Mouse (Mus musculus) CH12.LX (cell line): ENCODE results near the gene P3h3. TPM values are rescaled to one million over a fixed set of nuclear protein-coding genes. Genes with fewer than 3 reads are reported as not detected.
A peak's percentile ranks its signal among the peaks of the same experiment; 100 is the strongest.

Experiments used
- DNase-seq: peaks from one replicate; pipeline ENCODE4 v3.0.0-alpha.2; 2013; ENCODE audit errors: extremely low read depth
- H3K27ac ChIP-seq: 2 replicates; pipeline ENCODE4 v1.5.1; 2012; ENCODE audit warnings: low read depth, mild to moderate bottlenecking, control low read depth, moderate library complexity; ENCODE audit not compliant: insufficient read depth
- H3K27me3 ChIP-seq: replicated peaks from 2 replicates; pipeline ENCODE3; 2012; ENCODE audit warnings: inconsistent platforms
- H3K36me3 ChIP-seq, 2 experiments: replicated peaks in 1 of 2; 2 replicates each; pipeline versions ENCODE3 to v1.6.1; 2012; ENCODE audit warnings: inconsistent platforms in 1 of 2, low read length in 1 of 2, mild to moderate bottlenecking in 1 of 2, mixed read lengths in 1 of 2, moderate library complexity in 1 of 2; ENCODE audit not compliant: control insufficient read depth in 1 of 2, insufficient read depth in 1 of 2
- H3K4me1 ChIP-seq, 2 experiments: 2 replicates each; pipeline ENCODE4 v1.6.1; 2012; ENCODE audit warnings: inconsistent platforms in 1 of 2, moderate library complexity in 1 of 2; ENCODE audit not compliant: insufficient read depth in 2 of 2, control insufficient read depth in 1 of 2
- H3K4me2 ChIP-seq: 2 replicates; pipeline ENCODE4 v1.6.1; 2012; ENCODE audit warnings: low read depth, mild to moderate bottlenecking, control low read depth; ENCODE audit not compliant: poor library complexity, insufficient read depth, severe bottlenecking
- H3K4me3 ChIP-seq, 3 experiments: fragments of 150-350 bp in 1 of 3; sonication (generic) in 1 of 3; replicated peaks in 1 of 3; 2 replicates each; pipeline versions ENCODE3 to v1.5.1; 2011 to 2012; ENCODE audit warnings: low read depth in 2 of 3, low read length in 2 of 3, mild to moderate bottlenecking in 2 of 3, moderate library complexity in 2 of 3, control low read depth in 1 of 3, improper control_type of control experiment in 1 of 3, inconsistent platforms in 1 of 3, mixed read lengths in 1 of 3; ENCODE audit not compliant: poor library complexity in 1 of 3
- H3K79me2 ChIP-seq: replicated peaks from 2 replicates; pipeline ENCODE4 v1.6.1; 2012; ENCODE audit warnings: mild to moderate bottlenecking, moderate library complexity; ENCODE audit not compliant: control insufficient read depth, poor library complexity, insufficient read depth, severe bottlenecking; ENCODE audit errors: extremely low read depth
- H3K9ac ChIP-seq: 2 replicates; pipeline ENCODE4 v1.6.1; 2012; ENCODE audit warnings: low read depth, mild to moderate bottlenecking, control low read depth, moderate library complexity; ENCODE audit not compliant: insufficient read depth
- H3K9me3 ChIP-seq: replicated peaks from 2 replicates; pipeline ENCODE3; 2012; ENCODE audit warnings: low read length, inconsistent platforms, mixed read lengths
- BHLHE40 ChIP-seq: IDR thresholded peaks from 2 replicates; pipeline ENCODE4 v1.6.1; 2011; ENCODE audit warnings: mild to moderate bottlenecking, low read depth, low read length, improper control_type of control experiment
- CHD1 ChIP-seq: IDR thresholded peaks from 2 replicates; pipeline ENCODE4 v1.6.1; 2012; ENCODE audit warnings: low read depth, low read length, improper control_type of control experiment, inconsistent platforms
- CTCF ChIP-seq, 2 experiments: IDR thresholded peaks in 1 of 2; conservative IDR thresholded peaks in 1 of 2; 2 replicates each; pipeline ENCODE4 v1.5.1; 2011 to 2012; ENCODE audit warnings: low read depth in 2 of 2, low read length in 2 of 2, improper control_type of control experiment in 1 of 2, inconsistent platforms in 1 of 2, mild to moderate bottlenecking in 1 of 2, moderate library complexity in 1 of 2
- EP300 ChIP-seq: IDR thresholded peaks from 2 replicates; pipeline ENCODE4 v1.6.1; 2011; ENCODE audit warnings: low read length, improper control_type of control experiment
- ETS1 ChIP-seq: conservative IDR thresholded peaks from 2 replicates; pipeline ENCODE4 v1.6.1; 2012; ENCODE audit warnings: low read depth, mild to moderate bottlenecking, inconsistent platforms, low read length, improper control_type of control experiment, moderate library complexity
- HCFC1 ChIP-seq: IDR thresholded peaks from 2 replicates; pipeline ENCODE4 v1.6.1; 2012; ENCODE audit warnings: low read depth, mild to moderate bottlenecking, inconsistent platforms, low read length, improper control_type of control experiment
- IRF4 ChIP-seq: IDR thresholded peaks from 2 replicates; pipeline ENCODE4 v1.6.1; 2014; ENCODE audit warnings: low read depth, mild to moderate bottlenecking, inconsistent platforms, low read length, improper control_type of control experiment
- JUND ChIP-seq: conservative IDR thresholded peaks from 2 replicates; pipeline ENCODE4 v1.6.1; 2011; ENCODE audit warnings: low read depth, low read length, improper control_type of control experiment
- MAFK ChIP-seq: IDR thresholded peaks from 2 replicates; pipeline ENCODE4 v1.6.1; 2011; ENCODE audit warnings: low read length, improper control_type of control experiment; ENCODE audit not compliant: insufficient replicate concordance
- MAX ChIP-seq: IDR thresholded peaks from 2 replicates; pipeline ENCODE4 v1.6.1; 2011; ENCODE audit warnings: low read length, improper control_type of control experiment
- MAZ ChIP-seq: IDR thresholded peaks from 2 replicates; pipeline ENCODE4 v1.6.1; 2012; ENCODE audit warnings: low read depth, mild to moderate bottlenecking, inconsistent platforms, low read length, improper control_type of control experiment, moderate library complexity
- MEF2A ChIP-seq: IDR thresholded peaks from 2 replicates; pipeline ENCODE4 v1.6.1; 2014; ENCODE audit warnings: low read depth, mild to moderate bottlenecking, inconsistent platforms, low read length, improper control_type of control experiment, borderline replicate concordance
- MYC ChIP-seq: IDR thresholded peaks from 2 replicates; pipeline ENCODE4 v1.6.1; 2011; ENCODE audit warnings: low read depth, mild to moderate bottlenecking, improper control_type of control experiment, low read length
- NELFE ChIP-seq: IDR thresholded peaks from 2 replicates; pipeline ENCODE4 v1.6.1; 2011; ENCODE audit warnings: low read depth, low read length, improper control_type of control experiment
- NRF1 ChIP-seq: IDR thresholded peaks from 2 replicates; pipeline ENCODE4 v1.6.1; 2014; ENCODE audit warnings: low read depth, mild to moderate bottlenecking, inconsistent platforms, low read length, improper control_type of control experiment, moderate library complexity
- PAX5 ChIP-seq: IDR thresholded peaks from 2 replicates; pipeline ENCODE4 v1.6.1; 2012; ENCODE audit warnings: low read length, inconsistent platforms, mixed read lengths
- POLR2A ChIP-seq: IDR thresholded peaks from 2 replicates; pipeline ENCODE4 v1.6.1; 2011; ENCODE audit warnings: low read depth, mild to moderate bottlenecking, improper control_type of control experiment, low read length
- RCOR1 ChIP-seq: conservative IDR thresholded peaks from 2 replicates; pipeline ENCODE4 v1.6.1; 2012; ENCODE audit warnings: low read depth, mild to moderate bottlenecking, inconsistent platforms, low read length, improper control_type of control experiment
- SIN3A ChIP-seq: IDR thresholded peaks from 2 replicates; pipeline ENCODE4 v1.6.1; 2012; ENCODE audit warnings: low read length, improper control_type of control experiment, inconsistent platforms
- SMC3 ChIP-seq: IDR thresholded peaks from 2 replicates; pipeline ENCODE4 v1.6.1; 2011; ENCODE audit warnings: low read depth, low read length, improper control_type of control experiment
- TBP ChIP-seq: conservative IDR thresholded peaks from 2 replicates; pipeline ENCODE4 v1.6.1; 2011; ENCODE audit warnings: low read depth, low read length, improper control_type of control experiment
- TCF12 ChIP-seq: IDR thresholded peaks from 2 replicates; pipeline ENCODE4 v1.6.1; 2014; ENCODE audit warnings: low read depth, mild to moderate bottlenecking, inconsistent platforms, low read length, improper control_type of control experiment
- UBTF ChIP-seq: IDR thresholded peaks from 2 replicates; pipeline ENCODE4 v1.6.1; 2012; ENCODE audit warnings: low read depth, mild to moderate bottlenecking, inconsistent platforms, low read length, improper control_type of control experiment, moderate library complexity
- USF2 ChIP-seq: conservative IDR thresholded peaks from 2 replicates; pipeline ENCODE4 v1.6.1; 2011; ENCODE audit warnings: low read depth, low read length, improper control_type of control experiment
- ZKSCAN1 ChIP-seq: IDR thresholded peaks from 2 replicates; pipeline ENCODE4 v1.6.1; 2012; ENCODE audit warnings: low read depth, inconsistent platforms, low read length, improper control_type of control experiment, borderline replicate concordance
- ZMIZ1 ChIP-seq: IDR thresholded peaks from 2 replicates; pipeline ENCODE4 v1.6.1; 2012; ENCODE audit warnings: low read depth, mild to moderate bottlenecking, inconsistent platforms, low read length, improper control_type of control experiment
- ZNF384 ChIP-seq: IDR thresholded peaks from 2 replicates; pipeline ENCODE4 v1.6.1; 2012; ENCODE audit warnings: low read depth, low read length, improper control_type of control experiment, inconsistent platforms
- dilution Hi-C: fragments of 300-500 bp; cut with MboI; formaldehyde crosslinking; loops from 2 replicates; pipeline ENCODE4 v1.14.3; 2020; ENCODE audit warnings: low sequenced_read_pairs; ENCODE audit not compliant: extremely low pct_unique_long_range_greater_than_20kb, extremely low pct_ligation_motif_present
- in situ Hi-C: fragments of 300-500 bp; cut with MboI; formaldehyde crosslinking; loops from 3 replicates; pipeline ENCODE4 v1.14.3; 2019; ENCODE audit warnings: low sequenced_read_pairs, low pct_ligation_motif_present, low pct_unique_long_range_greater_than_20kb, mixed read lengths
- polyA plus RNA-seq: library from polyadenylated mRNA; unstranded; fragments of >175 nt; gene quantifications from 2 replicates; pipeline ENCODE4 v1.2.1, GENCODE M21; 2012; ENCODE audit warnings: low read depth; ENCODE audit not compliant: insufficient read length
- total RNA-seq, 2 experiments: library from RNA; depleted of rRNA; stranded (reverse); fragments of 300-350 nt in 1 of 2; fragments of >200 nt in 1 of 2; gene quantifications; 2 replicates each; pipeline ENCODE4 v1.2.3; 2012 to 2014

Gene P3h3
- total and polyA plus RNA-seq, 3 experiments: 0.31 to 0.34 TPM; not detected in 1

DNA sequence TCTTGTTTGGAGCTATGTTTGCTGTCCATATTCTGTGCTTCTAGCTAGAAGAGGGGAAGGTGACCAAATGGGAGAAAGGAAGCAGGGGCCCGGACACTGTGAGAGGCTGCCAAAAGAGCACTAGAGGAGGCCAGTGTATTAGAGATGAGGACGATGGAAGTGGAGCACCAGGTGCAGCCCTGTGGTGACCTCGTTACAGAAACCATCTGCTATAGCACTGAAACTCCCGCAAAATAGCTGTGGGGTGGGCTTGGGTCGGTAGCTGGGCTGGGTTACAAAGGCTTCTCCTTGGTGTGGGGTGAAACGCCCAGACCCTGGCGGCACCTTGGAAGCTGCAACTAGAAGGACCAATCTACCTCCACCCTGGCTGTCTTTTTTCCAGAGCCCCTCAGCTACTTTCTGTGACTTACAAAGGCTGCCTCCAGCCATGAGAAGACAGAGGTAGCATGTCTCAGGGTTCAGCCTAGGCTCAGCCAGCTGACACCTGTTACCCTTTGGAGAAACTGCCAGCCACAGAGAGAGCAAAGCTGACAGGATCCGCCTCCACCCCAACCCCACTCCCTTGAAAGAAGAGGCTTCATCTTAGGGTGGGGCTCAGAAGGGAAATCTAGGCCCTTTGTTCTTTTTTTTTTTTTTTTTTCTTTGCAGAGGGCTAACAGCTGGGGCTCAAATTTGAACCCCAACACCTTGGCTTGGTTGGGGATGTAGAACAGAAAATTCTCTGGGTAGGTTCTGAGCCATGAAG lies 42.7 kb upstream of the P3h3 start (continued):
- TF ChIP-seq MAX (peak; percentile 52; the same call in 1 of the 2 replicates), ZKSCAN1 (no peak), NRF1 (no peak), UBTF (no peak), RCOR1 (0 out of 2 replicates have a peak, but pooled peaks have one; percentile 48), NELFE (no peak), MEF2A (no peak), MAFK (no peak), SIN3A (no peak), TBP (no peak), PAX5 (no peak), CHD1 (0 out of 2 replicates have a peak, but pooled peaks have one; percentile 27), MYC (0 out of 2 replicates have a peak, but pooled peaks have one; percentile 23), JUND (no peak)

DNA sequence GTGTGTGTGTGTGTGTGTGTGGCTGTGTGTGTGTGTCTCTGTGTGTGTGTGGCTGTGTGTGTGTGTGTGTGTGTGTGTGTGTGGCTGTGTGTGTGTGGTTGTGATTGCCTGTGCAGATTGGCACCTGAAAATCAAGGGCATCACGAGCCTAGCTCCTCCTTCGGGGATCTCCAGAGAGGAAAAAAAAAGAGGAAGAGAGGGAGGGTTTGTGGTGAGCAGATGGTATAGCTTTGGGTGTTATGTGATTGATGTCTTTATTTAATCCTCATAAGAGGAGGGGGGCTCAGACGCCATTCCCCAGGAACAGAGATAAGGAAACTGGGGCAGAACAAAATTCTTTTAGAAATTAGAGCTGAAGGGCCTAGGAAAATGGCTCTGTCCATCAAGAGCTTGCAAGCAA lies 40.8 kb upstream of the P3h3 start:
- peaks cover 26 to 86% of the 10 kb centered on the region in 2 experiments for H3K4me1 ChIP-seq
- H3K36me3 ChIP-seq: no peaks in the 10 kb centered on the region
- in situ Hi-C loops (no loop called here), dilution Hi-C loops (no loop called here)
- no peaks in the 10 kb centered on the region for H3K79me2 ChIP-seq
- H3K9me3 ChIP-seq: no peaks in the 10 kb centered on the region
- TF ChIP-seq BHLHE40: peak; percentile 72
- no peak for TF ChIP-seq PAX5
- no peak; the same call in 1 of the 2 replicates for TF ChIP-seq MAZ
- peak; percentile 40; the same call in 1 of the 2 replicates for TF ChIP-seq ETS1
- TF ChIP-seq POLR2A: no peak
- TF ChIP-seq EP300: peak; percentile 64
- TF ChIP-seq UBTF: no peak
- TF ChIP-seq SMC3: no peak
- TF ChIP-seq ZMIZ1: no peak
- no peak for TF ChIP-seq HCFC1
- 0 out of 2 replicates have a peak, but pooled peaks have one; percentile 22 for TF ChIP-seq MAX
- no peak for TF ChIP-seq USF2
- TF ChIP-seq ZNF384: peak; percentile 80
- no peak for TF ChIP-seq IRF4
- TF ChIP-seq MEF2A: no peak
- no peak for TF ChIP-seq TCF12
- TF ChIP-seq CTCF (conservative IDR thresholded peaks at IDR 0.05 in 1 of 2, IDR thresholded peaks at IDR 0.05 in 1 of 2; ENCODE audit: low read depth in 2 of 2, low read length in 2 of 2): no peak
- TF ChIP-seq CHD1: no peak
- H3K27me3 ChIP-seq: no peaks in the 10 kb centered on the region
- H3K4me3 ChIP-seq: no peak overlapping the region
- DNase-seq: peak; percentile 60
- no peak overlapping the region for H3K4me2 ChIP-seq
- no peak overlapping the region for H3K27ac ChIP-seq
- H3K9ac ChIP-seq: no peak overlapping the region
